Mouse (Mus musculus): Measurements from ENCODE around the gene Arl14. TPM values are rescaled to one million over a fixed set of nuclear protein-coding genes. Genes with fewer than 3 reads are reported as not detected.

The Arl14 gene
- not detected for total RNA-seq (2021)

GRCm38 (mm10) chr3:69221806-69222501, at the start of gene Arl14:
Gene Arl14, plus strand, starts transcription at chr3:69222419.
- no peak for DNase-seq (ENCODE audit: low spot score in 2 of 2)
- intact Hi-C loops (cut with DNase I) = no loop called here

- DNase-seq (ENCODE audit: low spot score in 2 of 2) = no peak
- intact Hi-C loops (cut with DNase I) = no loop called here
Observed at GRCm38 (mm10) chr3:69175229-69175628, 47.0 kb upstream of the Arl14 start.

DNA sequence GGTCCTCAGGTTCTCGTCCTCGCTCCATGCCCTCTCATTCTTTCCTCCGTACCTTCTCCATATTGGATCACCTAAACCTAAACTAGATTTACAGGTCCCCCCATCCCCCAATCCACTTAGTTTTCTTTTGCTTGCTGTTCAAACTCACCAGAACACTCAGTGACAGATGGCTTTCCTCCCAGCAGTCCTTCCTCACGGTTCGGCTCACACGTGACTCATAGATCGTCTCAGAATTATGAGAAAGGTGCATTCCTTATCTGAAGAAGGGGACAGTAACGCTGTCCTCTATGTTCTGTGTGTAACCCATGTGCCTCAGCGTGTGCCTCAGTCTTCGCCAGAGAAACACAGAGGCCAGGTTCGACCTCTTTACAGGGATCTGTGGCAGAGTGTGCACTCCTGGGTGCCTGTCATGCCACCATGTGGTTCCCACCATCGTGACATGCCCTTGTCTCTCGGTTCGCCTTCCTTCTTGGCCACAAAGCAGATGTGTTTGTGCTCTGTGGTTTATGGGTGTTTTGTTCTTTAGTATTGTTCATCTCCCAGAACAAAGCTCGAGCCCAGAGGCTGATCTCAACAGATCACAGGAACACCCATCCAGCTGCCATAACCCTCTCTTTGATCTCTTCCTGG, 44.9 kb upstream of the Arl14 start:
- intact Hi-C loops (cut with DNase I) = no loop called here
- no peak for DNase-seq (ENCODE audit: low spot score in 2 of 2)

GRCm38 (mm10) chr3:69177914-69178313, 44.3 kb upstream of the Arl14 start:
- intact Hi-C loops (cut with DNase I) = no loop called here
- DNase-seq (ENCODE audit: low spot score in 2 of 2) = no peak

- no peak for DNase-seq (ENCODE audit: low spot score in 2 of 2)
- intact Hi-C loops (cut with DNase I) = no loop called here
Observed at GRCm38 (mm10) chr3:69178365-69179004, 43.7 kb upstream of the Arl14 start.

- DNase-seq (ENCODE audit: low spot score in 2 of 2) = no peak
- intact Hi-C loops (cut with DNase I) = no loop called here
Observed at GRCm38 (mm10) chr3:69181531-69181930, 40.7 kb upstream of the Arl14 start.

GRCm38 (mm10) chr3:69182225-69182624, 40.0 kb upstream of the Arl14 start:
- intact Hi-C loops (cut with DNase I) = no loop called here
- DNase-seq (ENCODE audit: low spot score in 2 of 2) = no peak

- no peak for DNase-seq (ENCODE audit: low spot score in 2 of 2)
- intact Hi-C loops (cut with DNase I) = no loop called here
Observed at GRCm38 (mm10) chr3:69185244-69185643, 37.0 kb upstream of the Arl14 start.

DNA sequence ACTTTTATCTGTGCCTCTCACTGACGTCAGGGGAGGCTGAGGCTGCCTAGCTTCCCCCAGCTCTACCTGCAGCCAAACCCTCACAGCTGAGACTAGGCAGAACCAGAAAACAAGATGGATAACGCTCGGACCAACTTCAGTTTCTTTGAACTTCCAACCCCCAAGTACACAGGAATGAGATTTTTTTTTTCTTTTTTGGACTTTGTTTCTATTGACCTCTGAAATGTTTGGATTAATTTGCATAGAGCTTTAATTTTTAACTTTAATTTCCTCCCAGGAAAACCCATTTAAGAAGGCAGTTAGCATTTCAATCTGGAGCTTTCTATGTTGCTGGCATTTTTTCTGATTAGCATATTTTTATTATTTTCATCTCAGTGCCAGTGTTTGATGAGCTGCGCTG, 36.2 kb upstream of the Arl14 start:
- intact Hi-C loops (cut with DNase I) = no loop called here
- no peak for DNase-seq (ENCODE audit: low spot score in 2 of 2)

GRCm38 (mm10) chr3:69186643-69187042, 35.6 kb upstream of the Arl14 start:
- DNase-seq (ENCODE audit: low spot score in 2 of 2) = peak; percentile 43 to 48
- intact Hi-C loops (cut with DNase I) = no loop called here

- intact Hi-C loops (cut with DNase I) = no loop called here
Observed at GRCm38 (mm10) chr3:69192995-69193394, 29.2 kb upstream of the Arl14 start.

DNA sequence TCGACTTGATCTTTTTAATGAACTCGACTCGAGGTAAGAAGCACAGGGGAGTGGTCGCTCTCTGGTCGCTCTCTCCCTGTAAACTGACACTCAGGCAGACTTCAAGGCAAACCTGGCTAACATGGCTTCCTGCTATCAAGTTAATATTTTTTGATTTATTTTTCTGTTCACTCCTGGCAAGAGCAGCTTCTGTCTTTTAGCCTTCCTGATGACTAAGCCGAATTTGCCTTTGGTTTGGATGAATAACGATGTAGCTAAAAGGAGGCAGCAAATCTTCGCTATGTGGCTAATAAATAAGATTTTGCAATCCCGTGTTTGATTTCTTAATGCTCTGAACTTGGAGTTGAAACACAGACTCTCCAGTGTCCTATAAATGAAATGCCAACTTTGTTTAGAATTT, 27.7 kb upstream of the Arl14 start:
- no peak for DNase-seq (ENCODE audit: low spot score in 2 of 2)
- intact Hi-C loops (cut with DNase I) = no loop called here

More at GRCm38 (mm10) chr3:69192995-69193394, 29.2 kb upstream of the Arl14 start:
- DNase-seq (ENCODE audit: low spot score in 2 of 2) = no peak

- intact Hi-C loops (cut with DNase I) = no loop called here
- DNase-seq (ENCODE audit: low spot score in 2 of 2) = no peak
Observed at GRCm38 (mm10) chr3:69195251-69195650, 27.0 kb upstream of the Arl14 start.

DNA sequence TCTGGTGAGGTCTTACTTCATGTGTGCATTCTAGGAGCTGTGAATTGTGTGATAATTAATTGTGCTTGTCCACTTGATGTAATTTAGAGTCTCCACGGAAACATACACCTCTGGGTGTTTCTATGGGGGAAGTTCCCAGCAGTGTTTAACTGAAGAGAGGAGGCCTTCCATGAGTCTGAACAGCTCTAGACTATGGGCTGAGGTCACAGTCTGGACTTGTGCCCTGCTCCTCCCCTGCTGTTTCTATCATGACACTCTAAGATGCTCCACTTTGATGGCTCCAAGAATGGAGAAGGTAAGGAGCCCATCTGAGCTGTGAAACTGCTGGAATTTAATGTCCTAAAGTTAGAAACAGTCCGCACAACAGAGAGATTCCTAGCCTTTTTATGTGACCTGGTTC, 24.1 kb upstream of the Arl14 start:
- no peak for DNase-seq (ENCODE audit: low spot score in 2 of 2)

GRCm38 (mm10) chr3:69200251-69200650, 22.0 kb upstream of the Arl14 start:
- DNase-seq (ENCODE audit: low spot score in 2 of 2) = no peak
- intact Hi-C loops (cut with DNase I) = no loop called here

More for the DNA sequence above, 24.1 kb upstream of the Arl14 start:
- intact Hi-C loops (cut with DNase I) = no loop called here

DNA sequence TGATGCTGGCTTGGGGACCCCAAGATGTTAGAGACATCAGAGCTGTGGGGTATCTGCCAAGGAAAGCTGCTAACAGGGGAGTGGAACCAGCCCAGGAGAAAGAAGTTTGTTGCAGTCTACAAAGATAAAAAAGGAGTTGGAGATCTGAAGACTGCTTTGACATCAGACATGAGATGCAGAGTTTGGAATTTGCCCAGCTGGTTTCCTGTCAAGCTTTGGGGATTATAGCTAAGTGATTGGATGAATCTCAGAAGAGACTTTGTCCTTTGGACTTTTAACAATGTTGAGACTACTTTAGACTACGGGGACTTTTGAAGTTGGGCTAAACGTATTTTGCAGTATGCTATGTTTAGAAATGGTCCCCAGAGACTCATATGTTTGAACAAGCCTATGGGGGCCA, 21.0 kb upstream of the Arl14 start:
- no peak for DNase-seq (ENCODE audit: low spot score in 2 of 2)
- intact Hi-C loops (cut with DNase I) = no loop called here

DNA sequence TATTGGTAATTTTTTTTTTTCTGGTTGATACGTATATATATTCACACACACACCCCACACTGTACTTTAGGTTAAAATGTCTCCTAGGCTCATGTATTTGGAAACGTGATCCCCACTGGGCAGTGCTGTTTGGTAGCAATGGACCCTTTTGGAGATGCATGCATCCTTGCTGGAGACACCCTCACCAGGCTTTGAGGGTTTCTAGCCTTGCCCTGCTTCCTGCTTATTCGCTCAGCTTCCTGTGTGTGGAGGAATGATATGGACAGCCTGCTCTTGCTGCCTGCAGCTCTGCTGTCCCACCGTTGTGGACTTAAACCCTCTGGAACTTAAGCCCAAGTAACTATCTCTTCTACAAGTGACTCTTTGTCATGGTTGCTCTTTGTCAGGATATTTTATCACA, 19.3 kb upstream of the Arl14 start:
- intact Hi-C loops (cut with DNase I) = no loop called here
- DNase-seq (ENCODE audit: low spot score in 2 of 2) = no peak

DNA sequence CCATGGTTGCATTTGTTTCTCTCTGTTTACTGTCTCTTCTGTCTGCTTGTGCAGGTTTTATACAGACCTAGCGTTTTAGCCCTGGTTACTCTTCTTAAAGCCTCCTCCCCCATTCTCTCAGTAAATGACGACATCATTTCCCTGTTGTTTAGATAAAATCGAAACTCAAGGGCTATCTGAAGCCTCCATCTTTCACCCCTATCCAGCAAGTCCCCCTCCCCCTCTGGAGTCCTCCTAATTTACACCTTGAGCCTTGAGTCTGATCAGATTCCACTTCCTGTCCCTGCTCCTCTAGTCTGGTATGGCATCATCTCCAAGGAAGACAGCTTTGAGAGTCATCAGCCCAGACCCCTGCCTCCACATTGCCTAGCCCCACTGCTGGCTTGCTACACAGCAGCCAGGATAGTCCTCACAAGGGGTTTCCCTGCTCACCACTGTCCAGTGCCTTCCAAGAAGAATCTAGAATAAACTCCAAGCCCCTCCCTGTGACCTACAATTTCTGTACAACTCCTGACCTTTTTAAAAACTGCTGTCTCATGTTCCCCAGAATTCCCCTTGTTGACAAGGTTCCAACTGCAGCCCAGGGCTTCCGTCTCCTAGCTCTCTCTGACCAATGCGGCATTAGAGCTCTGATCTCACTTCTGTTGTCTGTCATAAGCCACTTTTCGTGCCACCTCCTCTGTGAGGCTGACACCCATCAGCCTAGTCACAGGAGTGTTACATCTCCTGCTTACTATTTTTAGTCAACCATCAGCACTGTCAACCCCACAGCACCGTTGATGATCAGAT, 16.8 kb upstream of the Arl14 start:
- intact Hi-C loops (cut with DNase I) = no loop called here
- DNase-seq (ENCODE audit: low spot score in 2 of 2) = no peak

DNA sequence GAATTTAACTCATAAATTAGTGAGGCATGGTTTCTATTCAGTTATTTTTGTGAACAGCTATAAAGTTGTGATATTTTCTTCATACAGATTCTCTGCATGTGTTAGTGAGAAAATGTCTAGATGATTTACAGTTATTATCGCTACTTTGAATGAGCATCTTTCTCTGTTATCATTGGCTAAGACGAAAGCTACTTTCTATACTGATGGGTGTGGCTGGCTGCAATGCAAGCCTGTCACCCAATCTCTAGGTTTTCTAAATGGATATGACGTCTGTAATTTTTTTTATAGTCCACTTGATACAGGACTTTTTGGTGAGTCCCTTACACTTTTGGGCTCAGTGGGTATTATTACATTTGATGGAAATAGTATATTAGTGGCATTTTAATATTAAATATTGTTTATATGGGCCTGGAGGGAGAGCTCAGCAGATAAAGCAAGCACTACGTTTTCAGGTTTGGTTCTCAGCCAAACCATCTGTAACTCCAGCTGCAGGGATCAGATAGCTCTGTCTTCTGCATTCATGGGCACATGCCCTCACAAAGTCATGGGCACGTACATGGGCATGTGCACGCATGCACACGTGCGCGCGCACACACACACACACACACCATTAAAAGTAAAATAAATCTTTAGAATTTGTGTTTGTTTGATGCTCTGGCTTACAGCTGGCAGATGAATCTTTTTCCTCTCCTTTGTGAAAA, 15.9 kb upstream of the Arl14 start:
- no peak for DNase-seq (ENCODE audit: low spot score in 2 of 2)
- intact Hi-C loops (cut with DNase I) = no loop called here

Data from left cerebral cortex, postnatal 25 days (tissue).